Mouse (Mus musculus): ENCODE measurements at regions not wholly inside any gene's neighbourhood (a gene's known extent, or its start where the extent isn't known, plus 50 kb on each side); places are given as distances from the start of the nearest gene placed in this dataset.

- no peak for TF ChIP-seq CTCF (IDR thresholded peaks at IDR 0.05; ENCODE audit: extremely low read depth, insufficient read length, insufficient replicate concordance, low read depth, low read length)
- TF ChIP-seq POLR2A (IDR thresholded peaks at IDR 0.05; ENCODE audit: low read depth, low read length), result no peak
These were observed 312.1 kb upstream of the Rora start for GRCm38 (mm10) chr9:68341511-68341910.

Measured in small intestine, adult 2 months (tissue).